Mouse (Mus musculus) megakaryocyte, adult 5-6 weeks (primary cell): ENCODE measurements around the gene Tmem177. TPM values are rescaled to one million over a fixed set of nuclear protein-coding genes. Genes with fewer than 3 reads are reported as not detected.

ENCODE experiments used
- ATAC-seq: 2 replicates; pipeline ENCODE4 v1.8.0; 2016; ENCODE audit warnings: mild to moderate bottlenecking, inconsistent platforms; ENCODE audit not compliant: poor library complexity, severe bottlenecking
- total RNA-seq, 2 experiments: library from RNA; stranded (forward) in 1 of 2; stranded (reverse) in 1 of 2; fragments of 153-499, 151-499 nt in 1 of 2; fragments of 221-1000, 200-1000 nt in 1 of 2; gene quantifications; 2 replicates each; pipeline versions ENCODE4 v1.2.3 to v1.2.4; 2015 to 2017

Tmem177 gene
- total RNA-seq, 2 experiments from 2014 or later = 1.3 to 1.6 TPM

DNA sequence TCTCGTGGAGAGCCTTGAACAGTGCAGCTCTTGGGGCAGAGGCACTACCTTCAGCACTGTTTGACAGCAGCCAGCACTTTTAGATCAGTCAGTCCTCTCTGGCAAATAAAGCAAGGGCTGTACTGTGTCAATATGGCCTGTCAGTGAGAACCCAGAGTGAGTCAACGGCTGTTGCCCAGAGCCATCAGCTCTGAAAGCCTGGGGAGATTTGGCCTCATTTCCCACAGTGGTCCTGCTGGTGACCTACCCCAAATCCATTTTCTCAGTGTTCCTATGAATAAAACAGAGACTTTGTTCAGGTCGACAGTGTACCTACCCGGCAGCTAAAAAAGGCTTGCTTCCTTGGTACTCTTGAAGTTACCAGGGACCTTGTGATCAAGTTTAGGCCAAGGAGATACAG lies 21.1 kb downstream of the Tmem177 start:
- ATAC-seq = no peak

DNA sequence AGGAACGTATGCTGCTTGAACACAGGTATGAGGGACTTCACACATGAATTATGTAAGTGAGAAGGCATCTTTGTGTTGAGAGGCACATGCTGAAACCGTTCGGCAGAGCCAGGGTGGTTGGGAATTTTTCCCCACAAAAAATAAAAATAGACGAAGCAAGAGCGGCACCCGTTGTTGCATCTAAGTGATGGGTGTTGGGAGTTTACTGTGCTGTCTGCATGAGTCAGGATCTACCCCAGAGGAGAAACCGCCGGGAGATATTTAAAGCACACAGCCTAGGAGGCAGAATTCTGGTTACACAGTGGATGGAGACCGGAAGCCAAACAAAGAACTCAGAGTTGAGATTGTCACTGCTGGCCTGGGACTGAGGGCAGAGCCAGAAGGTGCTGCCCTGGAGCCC lies 21.9 kb downstream of the Tmem177 start:
- no peak for ATAC-seq

DNA sequence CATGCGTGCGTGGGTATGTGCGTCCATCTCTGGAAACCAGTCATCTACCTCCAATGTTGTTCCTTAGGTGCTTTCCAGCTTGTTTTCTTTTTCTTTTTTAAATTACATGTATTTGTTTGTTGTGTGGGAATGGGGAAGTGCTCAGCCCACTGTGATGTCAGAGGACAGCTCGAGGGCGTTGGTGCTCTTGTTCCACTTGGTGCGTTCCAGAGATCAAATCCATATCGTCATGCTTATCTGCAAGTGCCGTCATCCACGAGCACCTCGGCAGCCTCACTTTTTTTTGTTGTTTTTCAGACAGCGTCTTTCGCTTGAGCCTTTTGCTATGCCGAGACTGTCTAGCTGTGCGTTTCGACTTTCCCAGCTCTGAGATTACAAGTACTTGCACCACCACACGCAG lies 23.7 kb downstream of the Tmem177 start:
- ATAC-seq = no peak

DNA sequence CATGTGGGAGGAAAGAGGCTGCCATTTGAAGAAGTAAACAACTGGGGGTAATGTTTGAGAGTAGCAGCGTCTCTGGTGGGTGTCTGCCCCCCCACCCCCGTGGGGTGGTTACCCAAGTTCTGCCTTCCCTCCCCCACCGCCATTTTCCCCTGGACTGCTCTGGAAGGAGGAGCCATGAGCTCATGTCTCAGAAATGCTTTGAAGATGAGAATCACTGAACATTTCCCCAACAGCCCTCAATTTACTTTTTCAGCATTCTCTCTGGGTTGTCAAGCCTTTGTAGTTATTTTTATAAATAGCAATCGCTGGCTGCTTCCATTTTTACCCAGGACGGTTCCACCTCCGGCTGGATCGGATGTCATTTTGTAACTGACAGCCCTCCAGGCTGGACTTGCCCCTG lies 26.7 kb downstream of the Tmem177 start:
- ATAC-seq = no peak

DNA sequence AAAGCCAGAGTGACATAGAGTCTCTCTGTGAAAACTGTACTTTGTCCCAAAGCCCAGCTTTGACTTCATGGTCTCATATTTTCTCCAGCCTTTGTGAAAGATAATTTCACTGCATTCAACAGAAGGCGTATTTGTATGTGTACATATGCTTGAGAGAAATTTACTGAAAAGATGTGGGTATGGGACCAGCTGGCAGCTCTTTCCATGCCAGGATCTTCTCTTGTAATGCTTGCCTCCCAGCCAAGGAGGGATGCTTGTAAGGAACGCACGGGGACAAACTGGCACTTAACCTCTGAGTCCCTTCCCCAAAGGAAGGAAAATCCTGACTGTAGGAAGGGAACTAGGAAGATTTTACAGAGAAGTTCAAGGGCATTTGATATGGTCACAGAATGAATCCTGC lies 28.7 kb downstream of the Tmem177 start:
- no peak for ATAC-seq

DNA sequence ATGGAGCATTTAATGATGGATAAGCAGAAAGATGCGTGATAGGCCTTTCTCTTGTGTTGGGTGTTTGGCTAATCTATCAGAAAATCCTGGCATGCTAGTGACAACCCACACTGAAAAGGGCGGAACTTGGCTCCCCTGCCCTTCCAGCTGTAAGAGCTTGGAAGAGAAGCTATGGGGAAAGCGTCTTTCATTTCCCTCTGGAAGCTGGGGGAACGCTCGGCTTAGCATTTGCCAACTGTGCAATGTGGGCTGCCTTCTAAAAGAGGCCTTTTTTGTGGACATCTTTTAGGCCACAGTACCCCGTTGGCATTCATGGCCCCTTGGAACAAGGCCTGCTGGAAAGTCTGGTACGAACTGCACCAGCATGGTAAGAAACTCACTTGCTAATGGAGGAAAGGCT lies 34.1 kb downstream of the Tmem177 start:
- ATAC-seq = no peak

DNA sequence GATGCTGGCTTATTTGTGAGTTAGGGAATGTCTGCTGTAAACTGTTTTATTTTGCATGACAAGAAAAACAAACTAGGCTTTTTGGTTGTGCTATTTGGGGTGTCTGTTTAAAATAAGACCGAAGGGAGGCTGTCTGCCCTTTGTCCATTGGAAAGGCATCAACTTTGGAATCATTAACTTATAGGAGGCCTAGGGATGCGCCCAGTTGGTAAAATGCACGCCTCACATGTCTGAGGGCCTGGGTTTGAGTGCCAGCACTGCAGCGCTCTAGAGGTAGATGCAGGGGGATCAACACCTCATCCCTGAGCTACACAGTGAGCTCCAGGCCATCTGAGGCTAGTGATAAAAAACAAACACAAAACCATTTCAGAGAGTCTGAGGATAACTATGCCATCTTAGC lies 35.5 kb downstream of the Tmem177 start:
- ATAC-seq = no peak

DNA sequence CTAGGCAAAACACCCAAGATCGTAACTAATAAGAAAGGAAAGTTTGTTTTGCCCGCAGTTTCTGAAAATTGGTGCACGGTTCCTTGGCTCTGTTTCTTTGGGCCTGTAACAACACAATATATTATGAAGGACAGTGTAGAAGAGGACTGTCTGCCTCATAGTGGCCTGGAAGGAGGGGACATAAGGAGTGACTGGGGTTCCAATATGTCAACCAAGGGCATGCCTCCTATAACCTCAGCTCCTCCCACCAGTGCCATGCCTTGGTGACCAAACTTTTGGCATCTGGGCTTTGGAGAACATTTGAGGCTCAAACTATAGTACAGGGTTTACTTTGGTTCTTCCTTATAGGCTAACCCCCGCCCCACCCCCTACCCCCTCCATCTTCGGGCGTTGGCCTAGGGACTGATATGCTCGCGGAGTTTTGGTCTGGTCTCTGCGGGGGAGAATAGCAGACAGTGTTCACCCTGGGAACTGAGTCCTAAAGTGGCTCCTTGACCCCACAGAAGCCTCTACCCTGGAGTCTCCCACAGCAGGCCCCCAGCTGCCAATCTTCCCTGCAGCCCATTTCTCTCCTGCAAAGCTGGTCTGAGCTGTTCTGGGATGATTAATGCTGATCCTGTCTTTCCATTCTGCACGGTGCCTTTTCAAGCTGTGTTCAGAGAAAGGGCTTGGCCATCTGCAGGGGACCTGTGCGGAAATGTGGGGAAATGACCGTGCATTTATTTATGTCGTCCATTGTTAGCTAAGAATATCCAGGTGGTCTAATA lies 44.4 kb downstream of the Tmem177 start:
- ATAC-seq = no peak

DNA sequence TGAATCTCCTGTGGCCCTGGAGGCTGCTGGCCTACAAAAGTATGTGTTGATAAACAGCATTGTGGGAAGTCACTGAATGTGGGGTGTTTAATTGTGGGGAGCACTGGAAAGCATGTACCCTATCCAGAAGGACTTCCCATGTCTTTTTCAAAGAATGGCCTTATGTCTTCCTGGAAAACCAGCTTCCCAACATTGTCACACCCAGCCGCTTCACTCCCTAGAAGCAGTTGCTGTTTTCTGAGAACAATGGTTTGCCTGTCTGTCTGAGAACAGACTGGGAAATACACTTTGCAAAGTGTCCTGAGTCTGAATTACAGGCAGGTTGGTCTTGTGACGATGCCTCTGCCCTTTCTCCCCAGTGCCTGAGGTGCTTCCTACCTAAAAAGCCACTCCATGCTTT lies 45.7 kb downstream of the Tmem177 start:
- no peak for ATAC-seq

DNA sequence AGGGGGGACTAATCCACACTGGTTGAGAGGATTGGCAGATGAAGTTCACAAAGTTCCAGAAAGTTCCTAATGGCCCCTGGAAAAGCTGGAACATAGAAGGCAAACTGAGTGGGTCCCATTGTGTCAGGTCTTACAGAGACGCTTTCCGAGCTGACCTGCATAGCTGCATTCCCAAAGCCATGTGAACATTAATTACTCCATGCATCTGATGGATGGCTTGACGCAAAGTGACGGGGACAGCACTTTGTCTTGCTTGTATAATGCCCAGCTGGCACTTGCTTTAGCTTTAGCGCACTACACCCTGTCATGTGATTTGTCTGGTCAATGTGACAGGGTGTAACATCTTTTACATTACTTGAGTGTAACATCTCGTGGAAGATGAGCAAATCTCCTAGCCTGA lies 47.7 kb downstream of the Tmem177 start:
- no peak for ATAC-seq

DNA sequence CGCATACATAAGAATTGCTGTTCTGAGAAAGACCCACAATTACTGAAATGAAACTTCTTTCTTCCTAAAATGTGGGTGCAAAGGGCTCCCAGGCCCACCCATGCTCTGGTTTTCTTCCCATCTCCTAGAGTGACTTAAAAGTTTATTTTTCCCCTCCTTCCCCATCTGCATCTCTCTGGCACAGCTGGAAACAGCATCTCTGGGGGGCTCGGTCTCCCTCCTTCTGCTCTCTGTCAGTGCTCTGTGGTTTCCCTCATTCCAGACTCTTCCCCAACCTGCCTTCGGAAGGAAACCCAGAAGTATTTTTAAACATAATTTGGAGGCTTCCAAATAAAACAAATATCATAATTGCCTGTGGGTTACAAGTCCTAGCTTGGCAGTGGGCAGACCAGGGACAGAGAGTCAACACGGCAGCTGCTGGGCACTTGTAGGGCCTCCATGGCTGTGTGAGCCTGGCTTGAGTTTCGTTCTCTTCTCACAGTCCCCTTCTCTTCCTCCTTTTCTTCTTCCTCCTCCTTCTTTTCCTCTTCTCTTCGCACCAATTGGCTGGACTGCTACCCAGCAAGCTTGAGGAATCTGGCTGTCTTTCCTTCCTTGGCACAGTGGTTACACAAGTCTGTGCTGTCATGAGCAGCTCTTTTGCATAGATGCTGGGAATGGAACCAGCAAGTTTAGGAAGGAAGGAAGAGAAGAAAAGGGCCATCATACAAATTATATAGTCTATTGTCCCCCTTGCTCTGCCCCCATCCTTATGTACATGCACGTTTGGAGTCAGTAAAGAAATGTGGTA lies 49.3 kb downstream of the Tmem177 start:
- ATAC-seq = peak; percentile 30; the same call in 1 of the 2 replicates

DNA sequence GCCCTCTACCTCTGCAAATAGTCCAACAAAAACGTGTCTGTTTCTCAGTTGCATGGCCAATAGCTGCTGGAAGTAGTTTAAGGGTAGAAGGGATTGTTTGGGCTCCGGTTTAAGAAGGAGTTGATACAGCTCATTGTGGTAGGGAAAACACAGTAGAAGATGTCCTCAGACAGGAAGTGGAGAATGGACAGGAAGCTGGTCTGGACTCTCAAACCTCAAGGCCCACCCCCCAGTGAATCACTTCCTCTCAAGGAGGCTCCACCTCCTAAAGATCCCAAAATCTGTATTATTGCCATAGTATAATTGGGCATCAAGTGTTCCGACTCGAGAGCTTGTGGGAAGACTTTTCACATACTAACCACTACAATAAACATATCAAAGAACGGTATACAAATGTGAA lies 53.4 kb downstream of the Tmem177 start:
- ATAC-seq = no peak

Other genes starting within 250 kb of the Tmem177 start
- 9.5 and 10.4 TPM in 2 replicates for gene Ptpn4, start 75.6 kb downstream of the Tmem177 start, total RNA-seq (2015)
- 7.3 and 9.1 TPM in 2 replicates for gene Ptpn4, start 75.6 kb downstream of the Tmem177 start, total RNA-seq (2017)
- not detected in 2 replicates for gene Cfap221, start 84.0 kb upstream of the Tmem177 start, total RNA-seq (2015)
- gene Cfap221, start 84.0 kb upstream of the Tmem177 start, total RNA-seq (2017) = not detected in 2 replicates
- not detected in 2 replicates for gene Sctr, start 93.7 kb upstream of the Tmem177 start, total RNA-seq (2015)
- not detected in 2 replicates for gene Sctr, start 93.7 kb upstream of the Tmem177 start, total RNA-seq (2017)
- gene Tmem37, start 160.9 kb upstream of the Tmem177 start, total RNA-seq (2015) = 1.0 TPM in 1 of 2 replicates, not detected in the other
- not detected in 2 replicates for gene Tmem37, start 160.9 kb upstream of the Tmem177 start, total RNA-seq (2017)
- gene Dbi, start 207.9 kb upstream of the Tmem177 start, total RNA-seq (2015) = 379 and 411 TPM in 2 replicates
- gene Dbi, start 207.9 kb upstream of the Tmem177 start, total RNA-seq (2017) = 330 and 438 TPM in 2 replicates
- 6.0 and 11.7 TPM in 2 replicates for gene 3110009E18Rik, start 208.0 kb upstream of the Tmem177 start, total RNA-seq (2015)
- 8.3 and 10.8 TPM in 2 replicates for gene 3110009E18Rik, start 208.0 kb upstream of the Tmem177 start, total RNA-seq (2017)